Mouse (Mus musculus): ENCODE results near the gene Palm. TPM values are rescaled to one million over a fixed set of nuclear protein-coding genes. Genes with fewer than 3 reads are reported as not detected.
A peak's percentile ranks its signal among the peaks of the same experiment; 100 is the strongest.

Gene Palm
- total RNA-seq, 2 experiments from 2014 or later: 69.6 to 80.2 TPM

- DNase-seq: no peak
Measured at GRCm38 (mm10) chr10:79797326-79797725, 4.0 kb downstream of the Palm start.

- no peak for DNase-seq
Measured at GRCm38 (mm10) chr10:79798289-79798928, 5.0 kb downstream of the Palm start.

- DNase-seq: no peak
Measured at GRCm38 (mm10) chr10:79800508-79800907, 7.1 kb downstream of the Palm start.

GRCm38 (mm10) chr10:79801837-79802236 lies 8.5 kb downstream of the Palm start:
- DNase-seq: peak; percentile 40

GRCm38 (mm10) chr10:79802331-79802971 lies 9.1 kb downstream of the Palm start:
- peak; percentile 88 for DNase-seq

- DNase-seq: peak; percentile 64
Measured at GRCm38 (mm10) chr10:79803716-79804323, 10.4 kb downstream of the Palm start.

- peak; percentile 56 for DNase-seq
Measured at GRCm38 (mm10) chr10:79805636-79806035, 12.3 kb downstream of the Palm start.

GRCm38 (mm10) chr10:79806331-79806730 lies 13.0 kb downstream of the Palm start:
- DNase-seq: no peak

GRCm38 (mm10) chr10:79806972-79807371 lies 13.6 kb downstream of the Palm start:
- DNase-seq: no peak

- DNase-seq: peak; percentile 58
Measured at GRCm38 (mm10) chr10:79807826-79808225, 14.5 kb downstream of the Palm start.

- DNase-seq: no peak
Measured at GRCm38 (mm10) chr10:79808728-79809127, 15.4 kb downstream of the Palm start.

- DNase-seq: peak; percentile 94
Measured at GRCm38 (mm10) chr10:79811736-79812637, 18.6 kb downstream of the Palm start.

GRCm38 (mm10) chr10:79814271-79814842 lies 21.0 kb downstream of the Palm start:
- no peak for DNase-seq

GRCm38 (mm10) chr10:79815671-79816494 lies 22.5 kb downstream of the Palm start:
- no peak for DNase-seq

- DNase-seq: no peak
Measured at GRCm38 (mm10) chr10:79817111-79817510, 23.7 kb downstream of the Palm start.

GRCm38 (mm10) chr10:79818225-79818624 lies 24.9 kb downstream of the Palm start:
- no peak for DNase-seq

GRCm38 (mm10) chr10:79819606-79820005 lies 26.2 kb downstream of the Palm start:
- no peak for DNase-seq

- DNase-seq: no peak
Measured at GRCm38 (mm10) chr10:79820277-79820676, 26.9 kb downstream of the Palm start.

GRCm38 (mm10) chr10:79820782-79821181 lies 27.4 kb downstream of the Palm start, which contains the start of gene Misp:
Gene Misp, plus strand, starts transcription at chr10:79820989.
- no peak for DNase-seq

- no peak for DNase-seq
Measured at GRCm38 (mm10) chr10:79821731-79822130, 28.4 kb downstream of the Palm start.

GRCm38 (mm10) chr10:79822372-79822771 lies 29.0 kb downstream of the Palm start:
- no peak for DNase-seq
